Mouse (Mus musculus): ENCODE results near the gene Atp5b.

GRCm38 (mm10) chr10:128062221-128062989 is 20.7 kb upstream of the Atp5b start:
- TF ChIP-seq CTCF (IDR thresholded peaks at IDR 0.05; ENCODE audit: control insufficient read depth, insufficient read depth, low read length) (no peak), POLR2A (IDR thresholded peaks at IDR 0.05; ENCODE audit: borderline replicate concordance, control insufficient read depth, low read depth, low read length) (no peak)
